Mouse (Mus musculus) adrenal gland, adult 2 months (tissue): ENCODE data around the gene Nosip. TPM values are rescaled to one million over a fixed set of nuclear protein-coding genes. Genes with fewer than 3 reads are reported as not detected.
"Not testable (repeated sequence)": the region's sequence is repeated elsewhere in the genome, so short reads cannot be mapped to it uniquely, and the experiment has no call there.

ENCODE experiments used
- DNase-seq: peaks from one replicate; pipeline ENCODE4 v3.0.0; 2021
- long read RNA-seq: library from polyadenylated mRNA; stranded (forward); transcript quantifications from one replicate; pipeline ENCODE4 v2.0.0, GENCODE M21; 2021
- polyA plus RNA-seq: library from polyadenylated mRNA; depleted of rRNA; stranded (reverse); fragments of >200 nt; gene quantifications from 2 replicates; pipeline ENCODE4 v1.2.3, GENCODE M21; 2012; rRNA removed
- total RNA-seq, 2 experiments: library from RNA; stranded (reverse); gene quantifications; 2 replicates each; pipeline ENCODE4 v1.2.3; 2021

Gene Nosip
- total RNA-seq (10 to 100 TPM; 40.2 to 58.1 TPM), polyA plus RNA-seq (89.9 and 97.9 TPM in 2 replicates)
- long read RNA-seq, transcript Nosip-201 (9 exons, 1,814 nt) = major isoform, 29 of 34 reads
- long read RNA-seq, partial matches to known transcripts = 1 of 34 reads
- long read RNA-seq, other reads (novel, unspliced or antisense) = 2 of 34 reads

DNA sequence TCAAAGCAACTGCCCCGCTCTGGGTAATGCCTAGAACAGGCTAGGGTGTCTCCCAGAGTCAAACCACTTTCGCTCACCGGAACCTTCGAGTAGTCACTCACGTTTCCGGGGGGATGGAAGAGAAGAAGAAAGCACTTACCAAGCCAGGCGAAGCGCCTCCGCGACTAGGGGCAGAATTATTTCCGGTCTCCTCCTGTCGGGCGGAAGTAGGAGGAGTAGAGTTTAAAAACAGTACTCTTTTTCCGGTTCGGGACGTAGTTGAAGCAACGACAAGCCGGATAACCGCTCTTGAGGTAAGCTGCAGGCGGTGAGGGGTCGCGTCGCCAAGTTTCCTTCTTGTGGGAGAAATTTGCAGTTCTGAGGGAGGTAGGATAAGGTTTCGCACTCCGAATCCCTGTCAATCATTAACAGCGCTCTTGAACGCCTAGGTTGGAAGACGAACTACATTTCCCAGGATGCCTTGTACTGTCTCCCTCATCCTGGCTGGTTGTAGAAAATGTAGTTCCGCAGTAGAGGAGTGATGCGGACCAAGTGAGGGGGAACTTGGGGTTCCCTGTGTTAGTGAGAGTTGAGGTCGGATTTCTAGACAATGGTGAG, at the start of gene Nosip, which contains the start of gene Prrg2:
Gene Nosip (plus strand): TSS at position 191 of the 597 bp plus-strand sequence.
Gene Prrg2 (minus strand): TSS at position 439 of the 597 bp plus-strand sequence.
- peak; percentile 96 for DNase-seq

DNA sequence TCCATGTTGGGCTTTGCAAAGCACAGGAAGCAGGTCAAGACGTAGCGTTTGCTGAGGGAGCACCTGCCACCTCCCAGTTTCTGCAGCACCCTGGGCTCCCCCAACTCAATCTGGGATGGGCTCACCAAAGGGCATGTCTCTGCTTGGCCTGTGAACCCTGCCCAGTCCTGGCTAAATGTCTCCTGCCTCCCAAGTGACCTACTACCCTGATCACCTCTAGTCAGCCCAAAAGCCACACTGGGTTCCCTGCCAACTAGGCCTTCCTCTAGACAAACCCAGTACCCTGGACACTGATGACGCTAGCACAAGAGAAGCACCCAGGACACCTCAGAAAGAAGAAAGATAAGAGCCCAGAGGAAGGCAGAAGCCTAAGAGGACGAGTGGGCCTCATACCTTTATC, 49.4 kb upstream of the Nosip start:
- no peak for DNase-seq

DNA sequence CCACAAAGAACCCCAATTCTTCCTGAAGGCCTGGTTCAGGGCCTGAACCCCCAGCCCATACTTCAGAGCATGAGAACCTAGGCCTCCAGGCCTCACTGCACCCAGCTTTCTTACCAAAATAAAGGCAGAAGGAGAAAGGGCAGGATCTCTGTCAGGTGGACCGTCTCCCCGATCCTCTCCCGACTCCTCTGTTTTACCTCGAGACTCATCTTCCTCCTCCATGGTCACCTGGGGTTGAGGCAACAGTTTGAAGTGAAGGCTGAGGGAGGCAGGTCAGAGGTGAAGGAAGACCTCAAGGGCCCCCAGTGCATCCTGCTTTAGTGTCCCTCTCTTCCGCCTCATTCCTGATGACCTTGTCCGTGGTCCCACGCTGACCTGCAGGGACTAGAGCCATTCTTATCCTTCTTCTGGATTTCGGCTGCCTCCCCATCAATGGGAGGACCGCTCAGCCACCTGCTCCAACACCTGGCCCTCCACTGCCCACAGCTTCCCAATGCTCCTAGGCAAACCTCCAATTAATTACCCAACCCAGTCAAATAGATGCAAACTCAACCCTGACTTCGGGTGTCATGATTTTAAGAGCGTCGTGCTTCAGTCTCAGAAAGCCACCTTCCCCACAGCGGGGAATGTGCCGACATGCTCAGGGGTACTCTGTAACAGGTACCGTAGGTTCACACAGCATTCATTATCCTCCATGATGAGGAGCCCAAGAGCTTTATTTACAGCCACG, 48.7 kb upstream of the Nosip start:
- no peak for DNase-seq

DNA sequence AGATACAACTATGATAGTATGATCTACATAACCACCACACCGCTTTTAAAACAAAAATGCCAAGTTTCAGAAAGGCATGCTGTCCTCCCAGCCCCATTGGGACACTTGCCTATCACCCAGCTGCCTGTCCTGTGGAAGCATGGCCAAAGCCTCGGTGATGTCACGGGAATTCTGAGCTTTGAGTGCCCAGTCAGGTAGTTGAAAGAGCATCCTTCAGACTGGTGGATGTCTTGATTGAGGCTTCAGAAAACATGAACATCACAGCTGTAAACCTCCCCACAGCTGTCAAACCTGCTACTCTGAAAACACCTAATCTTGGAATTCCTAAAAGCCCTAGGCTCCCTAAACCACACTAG, 48.2 kb upstream of the Nosip start:
- DNase-seq = no peak

DNA sequence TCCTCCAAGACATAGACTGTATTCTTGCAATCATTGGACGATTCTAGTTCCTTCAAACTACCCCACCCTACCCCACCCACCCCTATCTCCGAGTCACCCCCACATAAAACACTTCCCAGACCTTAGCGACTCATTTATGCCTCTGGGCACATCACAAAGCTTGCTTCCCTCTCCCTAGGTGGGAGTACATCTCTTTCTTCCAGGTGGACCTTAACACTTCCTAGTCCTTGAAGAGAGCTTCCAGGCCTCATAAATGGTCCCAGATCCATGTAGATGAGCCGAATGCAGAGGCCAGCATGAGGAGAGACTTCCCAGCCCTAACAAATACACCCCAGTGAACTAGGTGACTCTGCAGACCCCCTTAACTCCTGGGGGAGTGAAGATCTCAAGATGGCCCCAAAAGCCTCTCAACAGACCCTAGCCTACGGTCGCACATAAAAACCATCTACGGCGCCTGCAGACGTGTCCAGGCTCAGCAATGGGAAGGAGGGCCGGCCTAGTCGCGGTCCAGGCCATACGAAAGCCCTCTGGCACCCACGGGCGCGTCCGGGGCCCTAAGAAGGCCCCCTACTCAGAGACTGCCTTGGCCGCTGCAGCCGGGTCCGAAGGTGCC, 46.8 kb upstream of the Nosip start:
- no peak for DNase-seq

DNA sequence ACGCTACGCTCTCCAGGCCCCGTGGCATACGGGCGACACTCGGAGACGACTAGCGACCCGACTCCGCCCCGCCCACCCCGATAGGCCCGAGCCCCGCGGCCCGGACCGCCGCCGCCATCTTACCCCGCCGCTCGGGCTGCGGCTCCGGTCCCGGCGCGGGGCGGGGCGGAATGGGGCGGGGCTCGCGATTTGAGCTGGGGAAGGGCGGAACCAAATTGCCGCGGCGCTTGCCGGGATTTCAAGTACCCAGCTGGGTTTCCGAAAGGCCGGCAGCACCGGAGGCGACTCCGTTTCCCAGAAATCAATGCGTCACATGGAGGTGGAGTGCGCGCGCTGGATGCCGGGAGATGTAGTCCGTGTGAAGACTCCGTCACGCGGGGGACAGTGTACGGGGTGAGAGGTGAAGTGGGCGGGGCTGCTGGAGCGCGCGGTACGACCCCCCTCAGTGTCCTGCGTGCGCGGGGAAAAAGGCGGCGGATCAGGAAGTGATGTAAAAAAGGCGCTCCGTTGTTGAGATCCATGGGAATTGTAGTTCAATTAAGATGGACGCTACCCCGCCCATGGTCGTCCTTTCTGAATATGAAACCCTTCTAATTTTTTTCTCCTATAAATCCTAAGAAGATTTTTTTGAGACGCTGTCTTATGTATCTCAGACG, 46.1 kb upstream of the Nosip start, which contains the start of gene Scaf1:
Gene Scaf1 (minus strand): TSS at position 407 of the 656 bp plus-strand sequence.
- peak; percentile 100 for DNase-seq

DNA sequence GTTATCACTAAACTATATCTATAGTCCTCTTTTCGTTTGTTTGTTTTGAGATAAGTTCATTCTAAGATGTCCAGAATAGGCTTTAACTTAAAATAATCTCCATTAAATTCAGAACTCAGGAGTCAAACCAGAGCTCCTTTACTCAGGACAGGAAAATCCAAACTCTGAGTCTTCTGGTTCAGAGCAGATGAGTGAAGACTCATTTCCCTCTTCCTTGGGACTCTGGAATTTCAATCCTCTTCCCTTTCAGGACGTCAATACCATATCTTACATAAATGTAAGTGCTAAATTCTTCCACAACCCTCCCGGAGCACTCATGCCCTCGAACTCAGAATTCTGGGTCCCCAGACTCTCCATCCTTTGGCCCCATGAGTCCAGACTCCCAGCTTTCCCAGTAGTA, 45.5 kb upstream of the Nosip start:
- DNase-seq = no peak

DNA sequence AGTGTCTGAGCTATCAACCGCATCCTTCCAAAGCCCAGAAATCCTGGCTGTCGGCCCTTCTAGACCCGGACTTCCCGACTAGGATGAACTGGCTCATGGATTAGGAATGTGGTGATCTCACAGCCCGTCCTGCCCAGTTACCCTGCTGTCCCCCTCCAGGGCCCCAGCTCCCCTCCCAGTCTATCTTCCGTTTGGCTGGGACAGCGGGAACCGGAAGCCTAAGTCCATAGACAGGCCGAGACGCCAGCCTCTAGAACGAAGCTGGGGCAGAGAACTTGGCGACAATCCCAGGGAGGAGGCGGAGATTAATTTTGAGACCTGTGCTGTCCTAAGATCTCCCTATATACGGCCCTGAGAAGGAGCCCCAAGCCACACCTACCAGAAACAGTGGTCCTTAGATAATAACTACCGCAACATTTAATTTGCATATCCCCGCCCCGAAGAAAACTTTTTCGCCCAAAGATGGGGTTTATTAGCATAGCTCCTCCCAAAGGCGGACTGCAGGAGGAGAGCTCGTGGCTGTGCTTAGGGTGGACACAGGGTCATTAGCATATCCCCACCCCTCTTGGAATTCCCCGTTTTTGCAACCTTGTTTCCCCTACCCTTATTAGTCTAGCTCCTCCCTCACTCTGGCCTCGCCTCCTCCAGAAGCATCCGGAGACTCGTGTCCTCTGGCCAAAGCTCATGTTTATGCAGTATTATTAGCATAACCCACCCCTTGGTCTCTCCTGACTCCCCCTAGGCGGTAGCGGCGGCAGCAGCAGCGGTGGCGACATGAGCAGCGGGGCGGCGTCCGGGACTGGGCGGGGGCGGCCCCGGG, 44.8 kb upstream of the Nosip start, which contains the start of gene Rras:
Gene Rras (plus strand): TSS at position 720 of the 820 bp plus-strand sequence.
- DNase-seq = peak; percentile 96

DNA sequence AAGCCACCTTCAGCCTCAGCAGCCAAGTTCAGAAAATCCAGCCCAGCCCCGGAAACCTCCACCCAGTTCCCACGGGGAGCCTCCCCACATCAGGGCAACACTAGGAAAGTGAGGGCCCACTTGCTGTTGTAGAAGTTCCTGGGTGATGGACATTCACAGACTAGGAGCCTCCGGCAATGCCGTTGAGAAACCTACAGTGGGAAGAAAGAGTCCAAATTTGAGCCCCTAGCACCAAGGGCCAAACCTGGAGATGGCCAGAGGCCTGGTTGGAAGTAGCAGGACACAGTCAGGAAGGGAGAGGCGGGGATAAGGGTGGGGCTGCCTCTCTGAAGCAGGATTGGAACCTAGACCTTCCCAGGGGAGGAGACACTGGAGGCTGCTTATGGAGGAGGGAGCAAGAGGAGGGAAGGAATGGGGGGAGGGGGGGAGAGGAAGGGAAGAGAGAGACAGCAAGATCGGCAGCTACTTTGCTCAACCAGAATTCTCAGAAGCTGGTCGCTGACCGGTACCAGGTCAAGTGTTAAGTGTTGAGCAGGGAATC, 43.1 kb upstream of the Nosip start:
- DNase-seq = peak; percentile 84

DNA sequence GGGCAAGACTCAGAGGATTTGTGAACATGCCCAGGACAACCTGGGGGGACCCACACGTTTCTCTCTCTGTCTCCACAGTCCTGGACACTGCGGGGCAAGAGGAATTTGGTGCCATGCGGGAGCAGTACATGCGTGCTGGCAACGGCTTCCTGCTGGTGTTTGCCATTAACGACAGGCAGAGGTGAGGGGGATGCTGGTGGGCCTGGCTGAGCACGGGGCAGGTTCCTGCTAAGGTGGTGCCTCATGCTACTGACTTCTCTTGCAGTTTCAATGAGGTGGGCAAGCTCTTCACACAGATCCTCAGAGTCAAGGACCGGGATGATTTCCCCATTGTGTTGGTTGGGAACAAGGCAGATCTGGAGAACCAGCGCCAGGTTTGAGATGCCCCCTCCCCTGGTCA, 42.0 kb upstream of the Nosip start:
- no peak for DNase-seq

DNA sequence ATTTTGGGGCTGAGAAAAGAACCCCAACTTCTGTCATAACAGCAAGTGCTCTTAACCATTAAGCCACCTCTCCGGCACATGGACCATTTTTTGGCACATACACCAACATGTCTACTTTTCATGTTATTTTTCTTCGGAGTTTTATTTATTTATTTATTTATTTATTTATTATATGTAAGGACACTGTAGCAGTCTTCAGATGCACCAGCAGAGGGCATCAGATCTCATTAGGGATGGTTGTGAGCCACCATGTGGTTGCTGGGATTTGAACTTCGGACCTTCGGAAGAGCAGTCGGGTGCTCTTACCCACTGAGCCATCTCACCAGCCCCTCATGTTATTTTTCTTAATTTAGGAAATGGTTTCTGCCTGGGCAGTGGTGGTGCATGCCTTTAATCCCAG, 38.5 kb upstream of the Nosip start:
- not testable (repeated sequence) for DNase-seq

DNA sequence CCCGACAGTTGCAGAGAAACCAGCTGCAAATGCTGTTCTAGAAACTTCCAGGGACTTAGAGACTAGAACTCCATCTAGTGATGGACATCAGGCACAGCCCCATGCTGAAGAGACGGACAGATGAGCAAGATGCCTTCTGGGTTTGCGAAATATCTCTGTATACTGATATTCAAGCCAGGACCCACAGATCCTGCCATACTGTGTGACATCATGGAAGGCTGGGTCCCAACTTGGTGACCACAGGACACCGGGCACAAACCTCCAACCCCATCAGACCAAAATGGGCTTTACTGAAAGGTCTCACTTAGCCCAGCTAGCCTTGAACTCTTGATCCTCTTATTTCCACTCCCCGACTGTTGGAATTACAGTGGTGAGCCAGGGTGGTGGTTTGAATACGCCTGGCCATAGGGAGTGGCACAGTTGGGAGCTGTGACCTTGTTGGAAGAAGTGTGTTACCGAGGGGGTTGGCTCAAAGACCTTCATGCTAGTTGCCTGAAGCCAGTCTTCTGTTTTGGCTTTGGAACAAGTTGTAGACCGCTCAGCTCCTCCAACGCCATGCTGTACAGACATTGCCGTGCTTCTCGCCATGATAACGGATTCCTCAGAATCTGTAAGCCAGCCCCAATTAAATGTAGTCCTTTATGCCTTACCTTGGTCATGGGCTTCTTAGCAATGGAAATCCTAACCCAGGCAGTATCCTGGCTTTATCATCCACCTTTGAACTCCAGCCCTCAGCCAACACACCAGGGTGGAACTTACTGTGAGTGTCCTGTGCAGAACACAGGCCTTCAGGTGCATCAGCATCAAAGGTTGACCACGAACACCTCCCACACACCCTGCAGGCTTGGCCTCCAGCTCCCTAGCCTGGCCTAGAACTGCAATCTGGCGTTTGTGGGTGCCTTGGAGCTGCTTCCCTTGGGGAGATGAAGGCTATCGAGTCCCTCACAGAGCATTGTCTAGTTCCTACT, 37.7 kb upstream of the Nosip start:
- DNase-seq = peak; percentile 52

DNA sequence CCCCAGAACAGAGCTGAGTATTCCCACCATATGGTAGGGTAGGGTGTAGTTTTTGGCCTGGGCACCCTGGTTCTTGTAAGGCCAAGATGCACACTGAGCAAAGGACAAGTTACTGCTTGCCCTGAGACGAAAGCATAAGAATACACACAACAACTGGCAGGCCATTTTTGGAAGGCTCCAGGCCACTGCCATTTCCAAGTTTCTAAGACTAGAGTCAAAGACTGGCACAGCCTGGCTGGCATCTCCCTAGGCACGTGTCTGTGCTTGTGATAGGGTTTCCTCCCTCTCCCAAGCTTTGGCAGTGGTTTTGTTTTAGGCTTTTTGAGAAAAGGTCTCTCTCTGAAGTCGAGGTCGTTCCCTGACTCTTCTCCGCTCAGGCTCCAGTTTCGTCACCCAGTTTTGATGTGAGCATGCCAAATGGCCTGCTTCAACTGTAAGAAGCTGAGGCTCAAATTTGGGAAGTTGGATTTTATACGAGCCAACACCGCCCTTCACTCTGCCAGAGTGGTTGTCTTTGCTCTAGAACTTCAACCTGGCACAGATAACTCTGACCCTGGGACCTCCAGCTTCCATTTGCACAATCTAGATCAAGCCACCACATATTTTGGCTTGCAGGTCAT, 36.5 kb upstream of the Nosip start:
- peak; percentile 85 for DNase-seq

DNA sequence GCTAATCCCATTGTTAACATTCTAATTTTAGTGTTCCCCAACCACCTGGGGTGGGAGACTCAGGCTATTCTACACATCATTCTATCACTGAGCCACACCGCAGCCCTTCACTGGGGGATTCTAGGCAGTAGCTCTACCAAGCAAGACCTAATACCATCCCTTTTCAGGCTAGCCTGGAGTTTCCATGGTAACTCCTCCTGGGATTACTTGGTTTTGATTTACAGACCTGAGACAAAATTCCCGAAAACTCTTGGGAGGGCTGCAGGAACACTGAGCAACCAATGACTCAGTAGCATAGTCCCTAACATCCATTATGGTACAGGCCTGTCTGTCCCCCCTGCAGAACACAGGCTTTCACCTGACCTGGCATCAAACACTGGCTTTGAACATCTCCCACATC, 36.0 kb upstream of the Nosip start:
- DNase-seq = no peak

DNA sequence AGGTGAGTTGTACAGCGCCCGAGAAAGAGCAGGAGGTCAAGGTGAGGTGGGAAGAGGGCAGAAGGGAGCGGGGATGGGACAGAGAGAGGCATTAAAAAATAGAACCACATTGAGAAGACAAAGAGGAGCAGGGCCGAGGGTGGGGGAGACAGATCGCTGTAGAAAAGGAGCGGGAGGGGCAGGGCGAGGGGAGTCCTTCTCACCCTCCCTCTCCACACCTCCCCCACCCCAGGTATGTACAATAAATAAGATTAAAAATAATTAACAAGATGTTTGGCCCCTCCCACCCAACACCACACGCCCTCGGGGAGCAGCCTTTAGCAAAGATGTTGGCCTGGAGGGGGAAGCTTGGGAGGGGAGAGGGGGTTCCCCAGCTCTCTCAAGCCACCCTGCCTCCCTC, 34.5 kb upstream of the Nosip start:
- DNase-seq = no peak

DNA sequence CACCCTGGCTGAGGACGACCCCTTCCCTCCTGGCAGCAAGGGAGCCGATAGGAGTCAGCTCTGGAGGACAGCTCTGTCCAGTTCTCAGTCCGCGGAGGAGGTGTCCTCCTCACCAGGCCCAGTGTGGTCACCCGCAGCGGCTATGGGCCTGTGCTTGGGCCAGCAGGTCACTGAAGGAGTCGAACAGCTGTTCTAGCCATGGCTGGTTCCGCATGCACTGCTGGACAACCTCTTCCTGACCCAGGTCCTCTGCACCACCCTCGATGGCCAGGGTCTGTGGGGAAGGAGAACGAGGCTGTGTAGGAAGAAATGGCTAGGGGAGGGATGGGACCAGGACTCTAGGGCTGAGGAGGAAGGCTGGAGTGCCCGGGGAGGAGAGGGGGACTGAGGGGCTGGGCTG, 33.9 kb upstream of the Nosip start:
- DNase-seq = no peak

DNA sequence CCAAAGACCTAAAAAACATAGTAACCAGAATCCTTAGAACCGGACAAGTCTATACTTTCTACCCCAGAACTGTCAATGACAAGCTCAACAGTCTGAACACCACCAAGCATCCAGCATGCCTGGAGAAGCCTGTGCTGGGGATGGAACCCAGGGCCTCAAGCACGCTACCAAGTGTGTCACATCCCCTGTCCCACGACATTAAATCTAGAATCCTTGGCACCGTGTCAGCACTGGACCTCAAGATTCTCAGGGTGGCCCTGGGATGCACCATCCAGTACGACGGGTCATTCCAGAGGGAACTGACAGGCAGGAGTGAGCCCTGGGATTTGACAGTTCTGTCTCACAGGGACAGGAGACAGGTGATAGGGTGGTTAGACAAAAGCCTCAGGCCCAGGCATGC, 32.2 kb upstream of the Nosip start:
- no peak for DNase-seq

DNA sequence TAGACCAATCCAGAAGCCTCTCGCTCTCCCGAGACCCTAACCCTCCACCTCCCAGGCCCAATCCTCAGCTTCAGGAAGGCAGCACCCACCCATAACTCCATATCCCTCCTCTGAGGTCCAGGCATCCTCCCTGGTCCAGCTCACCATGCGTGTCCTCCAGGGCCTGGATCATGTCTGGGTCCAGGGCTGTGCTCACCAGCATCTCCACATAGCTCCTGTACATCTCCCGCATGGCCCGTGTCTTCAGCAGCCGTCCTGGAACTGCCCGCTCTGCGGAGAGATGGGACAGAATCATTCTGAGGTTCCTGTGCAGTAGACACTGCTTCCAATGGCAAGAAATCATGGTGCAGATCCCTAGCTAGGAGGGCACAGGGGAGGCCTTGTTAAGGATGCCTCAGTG, 31.4 kb upstream of the Nosip start:
- no peak for DNase-seq

DNA sequence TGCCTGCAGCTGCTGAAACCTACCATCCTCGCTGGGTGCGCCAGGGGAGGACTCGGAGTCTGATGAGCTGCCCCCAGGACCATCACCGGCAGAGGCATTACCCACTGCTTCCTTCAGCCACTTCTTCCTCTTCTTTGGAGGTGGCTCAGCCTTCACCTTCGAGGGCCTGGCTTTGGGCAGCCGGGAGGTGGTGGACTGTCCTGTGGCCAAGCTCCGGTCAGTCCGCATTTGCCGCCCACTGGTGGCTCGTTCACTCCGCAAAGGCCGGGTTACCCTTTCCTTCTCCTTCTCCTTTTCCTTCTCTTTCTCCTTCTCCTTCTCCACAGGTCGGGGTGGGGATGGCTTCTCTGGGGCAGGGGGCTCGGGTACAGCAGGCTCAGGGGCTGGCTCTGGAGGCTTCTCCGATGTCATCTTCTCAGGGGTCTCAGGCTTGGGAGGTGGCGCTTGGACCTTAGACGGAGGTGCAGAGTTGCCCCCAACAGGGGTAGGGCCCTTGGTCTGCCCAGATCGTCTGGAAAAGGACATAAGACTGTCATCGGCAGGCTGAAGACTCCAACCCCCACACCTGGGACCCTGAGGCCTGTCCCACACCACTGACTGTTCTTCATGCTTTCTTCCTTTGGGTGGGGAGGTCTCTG, 28.4 kb upstream of the Nosip start:
- DNase-seq = no peak
